Mouse (Mus musculus) midbrain, embryonic 11.5 days (tissue): ENCODE measurements at regions not wholly inside any gene's neighbourhood (a gene's known extent, or its start where the extent isn't known, plus 50 kb on each side); places are given as distances from the start of the nearest gene placed in this dataset.

Experiments used
- ATAC-seq: fragments of 200-750 bp; cut with Nextera tagmentation; 2 replicates; pipeline ENCODE4 v1.8.0; 2017; ENCODE audit warnings: moderate TSS enrichment, moderate library complexity; ENCODE audit not compliant: low FRiP score
- DNase-seq: peaks from one replicate; pipeline ENCODE4 v3.0.0; 2015; ENCODE audit warnings: low spot score; ENCODE audit errors: missing footprints
- H3K27ac ChIP-seq: fragments of 300-500 bp; sonication (generic); 2 replicates; pipeline ENCODE4 v1.5.1; 2014; ENCODE audit warnings: low read depth, low read length
- H3K27me3 ChIP-seq: fragments of 300-500 bp; sonication (generic); 2 replicates; pipeline ENCODE4 v1.6.1; 2014; ENCODE audit warnings: mild to moderate bottlenecking, low read length, moderate library complexity, mixed read lengths; ENCODE audit not compliant: control insufficient read depth, insufficient read depth
- H3K36me3 ChIP-seq: fragments of 300-500 bp; sonication (generic); 2 replicates; pipeline ENCODE4 v1.6.1; 2014; ENCODE audit warnings: mild to moderate bottlenecking, low read length, moderate library complexity, mixed read lengths; ENCODE audit not compliant: control insufficient read depth, insufficient read depth
- H3K4me1 ChIP-seq: fragments of 300-500 bp; sonication (generic); 2 replicates; pipeline ENCODE4 v1.6.1; 2014; ENCODE audit warnings: low read length; ENCODE audit not compliant: control insufficient read depth, insufficient read depth
- H3K4me2 ChIP-seq: fragments of 300-500 bp; sonication (generic); 2 replicates; pipeline ENCODE4 v1.6.1; 2014; ENCODE audit warnings: mild to moderate bottlenecking, moderate library complexity
- H3K4me3 ChIP-seq: fragments of 300-500 bp; sonication (generic); 2 replicates; pipeline ENCODE4 v1.5.1; 2014; ENCODE audit warnings: low read depth, low read length
- H3K9ac ChIP-seq: fragments of 300-500 bp; sonication (generic); 2 replicates; pipeline ENCODE4 v1.6.1; 2014; ENCODE audit warnings: low read length
- H3K9me3 ChIP-seq: fragments of 300-500 bp; sonication (generic); 2 replicates; pipeline ENCODE4 v1.6.1; 2016; ENCODE audit warnings: low read length; ENCODE audit not compliant: control insufficient read depth
- WGBS: fragments of 180-500 bp; shearing (Covaris S2); extraction: QIAGEN DNeasy Blood & Tissue Kit; methylation state at CpG from one replicate; pipeline ENCODE4 v1.1.7; 2014; 5-methylcytosine and 5-hydroxymethylcytosine counted together

- Histone ChIP-seq H3K36me3 (no peaks in the 10 kb centered on the region), H3K27me3 (no peaks in the 10 kb centered on the region), H3K4me3 (no peak overlapping the region), H3K4me1 (no peaks in the 10 kb centered on the region), H3K27ac (no peak overlapping the region), H3K9ac (no peak overlapping the region), H3K9me3 (no peaks in the 10 kb centered on the region), H3K4me2 (no peak overlapping the region)
- DNase-seq (peak; percentile 45), ATAC-seq (no peak)
- WGBS, result 75% methylated on average over 11 of the region's 11 CpGs
These were observed 59.7 kb upstream of the 4931429L15Rik start for GRCm38 (mm10) chr9:46379453-46379852.

GRCm38 (mm10) chr9:46378339-46378738 is 58.6 kb upstream of the 4931429L15Rik start:
- ATAC-seq, result no peak

More at GRCm38 (mm10) chr9:46378339-46378738, 58.6 kb upstream of the 4931429L15Rik start:
- H3K27me3 ChIP-seq, result no peaks in the 10 kb centered on the region
- H3K36me3 ChIP-seq, result no peaks in the 10 kb centered on the region
- no peak overlapping the region for H3K4me3 ChIP-seq
- H3K27ac ChIP-seq, result no peak overlapping the region
- H3K9ac ChIP-seq, result no peak overlapping the region
- no peak for DNase-seq
- H3K9me3 ChIP-seq, result no peaks in the 10 kb centered on the region
- H3K4me1 ChIP-seq, result no peaks in the 10 kb centered on the region
- H3K4me2 ChIP-seq, result no peak overlapping the region
- WGBS, result 86% methylated on average over 3 of the region's 3 CpGs
